Mouse (Mus musculus) lung, adult 2 months (tissue): Measurements from ENCODE around the gene Psma4.

ENCODE experiments used
- CTCF ChIP-seq: fragments of 200-500 bp; IDR thresholded peaks from 2 replicates; pipeline ENCODE4 v1.5.1; 2011; ENCODE audit warnings: mild to moderate bottlenecking, low read length, control low read depth; ENCODE audit not compliant: insufficient read depth
- POLR2A ChIP-seq: fragments of 200-500 bp; IDR thresholded peaks from 2 replicates; pipeline ENCODE4 v1.6.1; 2011; ENCODE audit warnings: low read depth, mild to moderate bottlenecking, control low read depth, low read length, borderline replicate concordance; ENCODE audit errors: extremely low read depth

DNA sequence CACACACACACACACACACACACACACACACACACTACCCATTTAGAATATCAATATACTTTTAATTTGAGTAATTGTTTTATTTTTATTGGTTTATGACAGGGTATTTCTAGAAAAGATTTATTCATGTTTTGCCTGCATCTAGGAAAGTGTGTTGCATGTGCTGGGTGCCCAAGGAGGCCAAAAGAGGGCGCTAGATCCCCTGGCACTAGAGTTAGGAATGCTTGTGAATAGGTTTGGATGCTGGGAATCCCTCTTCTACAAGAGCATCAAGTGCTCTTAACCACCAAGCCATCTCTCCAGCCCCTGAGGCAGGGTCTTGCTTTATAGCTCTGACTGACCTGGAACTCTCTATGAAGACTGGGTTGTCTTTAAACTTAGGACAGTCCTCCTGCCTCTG, 18.8 kb upstream of the Psma4 start:
- TF ChIP-seq POLR2A (no peak), CTCF (0 out of 2 replicates have a peak, but pooled peaks have one; percentile 8)
